Mouse (Mus musculus): ENCODE data around the gene Lhx5. TPM values are rescaled to one million over a fixed set of nuclear protein-coding genes. Genes with fewer than 3 reads are reported as not detected.

Lhx5 gene
- polyA plus RNA-seq, 1 experiment from 2014 or later = 3.5 TPM

- H3K4me3 ChIP-seq (ENCODE audit: low read depth, low read length) = peak overlapping the region; percentile 38
- H3K27ac ChIP-seq (ENCODE audit: low read depth, low read length) = peak overlapping the region; percentile 60; the same call in 1 of the 2 replicates
- peaks cover 87% of the 10 kb centered on the region for H3K27me3 ChIP-seq (replicated peaks; ENCODE audit: control insufficient read depth, insufficient read depth, low read length)
- peak overlapping the region; percentile 54 for H3K9ac ChIP-seq (ENCODE audit: low read length)
- DNase-seq (ENCODE audit: low spot score) (no peak), ATAC-seq (no peak)
- no peaks in the 10 kb centered on the region for H3K36me3 ChIP-seq (ENCODE audit: control insufficient read depth, insufficient read depth, low read length)
- no peaks in the 10 kb centered on the region for H3K9me3 ChIP-seq (replicated peaks; ENCODE audit: control insufficient read depth, low read length)
- WGBS = under 1% methylated on average over 46 of the region's 47 CpGs
- H3K4me1 ChIP-seq (ENCODE audit: control insufficient read depth, insufficient read depth, low read length) = peaks cover 22% of the 10 kb centered on the region
- peak overlapping the region; percentile 58 for H3K4me2 ChIP-seq (ENCODE audit: low read length)
Measured at GRCm38 (mm10) chr5:120435731-120436501, 4.4 kb downstream of the Lhx5 start.

DNA sequence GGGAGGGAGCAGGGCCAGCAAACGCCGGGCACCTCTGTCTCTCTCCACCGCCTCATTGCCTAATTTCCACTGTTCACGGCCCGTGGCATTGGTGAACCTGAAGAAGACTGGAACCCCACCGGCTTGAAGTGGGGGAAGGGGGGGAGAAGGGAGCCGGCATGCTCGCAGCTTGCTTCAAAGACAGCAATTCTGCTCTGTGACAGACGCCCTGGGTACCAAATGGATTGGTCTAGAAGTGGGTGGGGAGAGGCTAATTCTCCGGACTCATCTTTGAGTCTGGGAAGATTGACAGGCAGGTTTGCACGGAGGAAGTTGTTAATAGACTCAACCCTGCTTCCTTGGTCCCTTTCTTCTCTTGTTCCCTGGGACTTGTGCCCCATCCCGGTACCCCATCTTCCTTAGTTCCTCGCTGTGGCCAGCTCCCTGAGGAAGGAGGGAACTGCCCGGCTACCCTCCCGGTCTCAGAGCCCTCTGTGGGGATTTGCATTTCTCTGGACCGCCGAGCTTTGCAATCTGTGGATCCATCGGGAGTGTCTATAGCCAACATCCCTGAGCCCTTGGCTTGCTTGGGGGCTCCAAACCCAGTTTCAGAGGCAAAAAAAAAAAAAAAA, 5.5 kb downstream of the Lhx5 start:
- no peaks in the 10 kb centered on the region for H3K36me3 ChIP-seq (ENCODE audit: control insufficient read depth, insufficient read depth, low read length)
- WGBS = under 1% methylated on average over 18 of the region's 18 CpGs
- peak overlapping the region; percentile 54; the same call in 1 of the 2 replicates for H3K9ac ChIP-seq (ENCODE audit: low read length)
- H3K4me2 ChIP-seq (ENCODE audit: low read length) = peak overlapping the region; percentile 37
- H3K4me3 ChIP-seq (ENCODE audit: low read depth, low read length) = peak overlapping the region; percentile 17
- peaks cover 22% of the 10 kb centered on the region for H3K4me1 ChIP-seq (ENCODE audit: control insufficient read depth, insufficient read depth, low read length)
- peaks cover 76% of the 10 kb centered on the region for H3K27me3 ChIP-seq (replicated peaks; ENCODE audit: control insufficient read depth, insufficient read depth, low read length)
- ATAC-seq (no peak), DNase-seq (ENCODE audit: low spot score) (no peak)
- peak overlapping the region; percentile 60; the same call in 1 of the 2 replicates for H3K27ac ChIP-seq (ENCODE audit: low read depth, low read length)
- H3K9me3 ChIP-seq (replicated peaks; ENCODE audit: control insufficient read depth, low read length) = no peaks in the 10 kb centered on the region

DNA sequence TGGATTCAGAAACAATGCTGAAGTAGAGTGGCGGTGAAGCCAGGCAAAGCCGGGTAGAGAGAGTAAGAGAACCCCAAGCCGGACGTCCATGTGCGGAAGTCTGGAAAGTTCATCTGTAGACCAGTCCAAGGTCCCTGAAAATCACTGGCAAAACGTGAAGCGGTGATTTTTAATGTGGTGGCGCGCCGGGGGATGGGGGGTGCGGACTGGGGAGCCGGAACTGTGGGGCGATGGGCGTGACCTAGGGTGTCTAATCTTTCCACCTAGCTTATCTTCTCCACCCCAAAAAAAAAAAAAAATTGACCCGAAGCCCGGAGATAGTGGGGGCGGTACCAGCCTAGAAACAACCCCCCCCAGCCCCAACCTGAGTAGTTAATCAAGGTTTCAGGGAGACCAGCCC, 6.0 kb downstream of the Lhx5 start:
- WGBS = under 1% methylated on average over 17 of the region's 17 CpGs
- Histone ChIP-seq H3K27ac (ENCODE audit: low read depth, low read length) (peak overlapping the region; percentile 52; the same call in 1 of the 2 replicates), H3K27me3 (replicated peaks; ENCODE audit: control insufficient read depth, insufficient read depth, low read length) (peaks cover 71% of the 10 kb centered on the region), H3K9ac (ENCODE audit: low read length) (peak overlapping the region; percentile 54), H3K4me2 (ENCODE audit: low read length) (peak overlapping the region; percentile 37), H3K36me3 (ENCODE audit: control insufficient read depth, insufficient read depth, low read length) (no peaks in the 10 kb centered on the region), H3K4me1 (ENCODE audit: control insufficient read depth, insufficient read depth, low read length) (peaks cover 22% of the 10 kb centered on the region), H3K4me3 (ENCODE audit: low read depth, low read length) (peak overlapping the region; percentile 28), H3K9me3 (replicated peaks; ENCODE audit: control insufficient read depth, low read length) (no peaks in the 10 kb centered on the region)
- ATAC-seq (no peak), DNase-seq (ENCODE audit: low spot score) (no peak)

DNA sequence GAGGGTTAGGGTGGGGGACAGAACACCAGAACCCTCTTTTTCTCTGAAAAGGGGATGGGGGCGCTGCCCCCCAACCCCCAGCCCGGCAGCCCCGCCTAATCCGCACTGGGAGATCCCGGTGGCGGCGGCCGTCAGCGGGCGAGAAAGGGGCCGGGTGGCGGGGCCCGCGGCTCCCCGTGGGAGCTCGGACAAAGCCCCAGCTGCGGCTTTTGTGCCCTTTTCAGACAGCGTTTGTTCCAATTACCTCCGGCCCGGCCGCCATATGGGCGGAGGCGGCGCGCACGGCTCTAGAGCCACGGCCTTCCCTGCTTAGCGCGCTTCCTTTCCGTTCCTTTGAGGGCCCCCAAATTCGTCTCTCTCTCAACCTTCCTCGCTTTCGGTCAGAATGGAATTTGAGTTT, 6.5 kb downstream of the Lhx5 start:
- no peak for DNase-seq (ENCODE audit: low spot score)
- WGBS = under 1% methylated on average over 32 of the region's 33 CpGs
- H3K4me1 ChIP-seq (ENCODE audit: control insufficient read depth, insufficient read depth, low read length) = peaks cover 22% of the 10 kb centered on the region

DNA sequence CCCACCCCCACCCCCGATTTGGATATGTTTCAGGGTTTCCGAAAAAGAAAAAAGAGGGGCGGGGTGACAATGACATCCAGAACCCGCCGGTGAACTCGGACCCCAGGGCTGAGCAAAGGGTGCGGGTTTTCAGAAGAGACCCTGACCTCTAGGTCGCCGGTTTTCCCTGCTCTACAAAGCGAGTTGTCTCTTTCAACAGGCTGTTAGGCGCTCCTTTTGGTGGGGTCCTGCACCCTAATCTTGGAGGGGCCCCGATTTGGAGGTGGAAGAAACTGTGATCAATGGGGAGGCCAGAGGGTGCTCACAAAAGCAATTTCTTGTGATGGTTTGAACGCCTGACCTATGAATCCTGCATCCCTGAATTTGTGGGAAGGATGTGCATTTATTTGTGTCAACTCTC, 7.0 kb downstream of the Lhx5 start:
- peak overlapping the region; percentile 52 for H3K27ac ChIP-seq (ENCODE audit: low read depth, low read length)
- peak overlapping the region; percentile 54 for H3K9ac ChIP-seq (ENCODE audit: low read length)
- H3K4me1 ChIP-seq (ENCODE audit: control insufficient read depth, insufficient read depth, low read length) = peaks cover 22% of the 10 kb centered on the region
- no peaks in the 10 kb centered on the region for H3K36me3 ChIP-seq (ENCODE audit: control insufficient read depth, insufficient read depth, low read length)
- DNase-seq (ENCODE audit: low spot score) (no peak), ATAC-seq (no peak)
- WGBS = 5% methylated on average over 13 of the region's 13 CpGs
- no peaks in the 10 kb centered on the region for H3K9me3 ChIP-seq (replicated peaks; ENCODE audit: control insufficient read depth, low read length)
- peak overlapping the region; percentile 28 for H3K4me3 ChIP-seq (ENCODE audit: low read depth, low read length)
- peaks cover 67% of the 10 kb centered on the region for H3K27me3 ChIP-seq (replicated peaks; ENCODE audit: control insufficient read depth, insufficient read depth, low read length)
- peak overlapping the region; percentile 37 for H3K4me2 ChIP-seq (ENCODE audit: low read length)

More for the DNA sequence above, 6.5 kb downstream of the Lhx5 start:
- no peak for ATAC-seq
- H3K9me3 ChIP-seq (replicated peaks; ENCODE audit: control insufficient read depth, low read length) = no peaks in the 10 kb centered on the region
- peak overlapping the region; percentile 52 for H3K27ac ChIP-seq (ENCODE audit: low read depth, low read length)
- no peaks in the 10 kb centered on the region for H3K36me3 ChIP-seq (ENCODE audit: control insufficient read depth, insufficient read depth, low read length)
- peaks cover 70% of the 10 kb centered on the region for H3K27me3 ChIP-seq (replicated peaks; ENCODE audit: control insufficient read depth, insufficient read depth, low read length)
- peak overlapping the region; percentile 28 for H3K4me3 ChIP-seq (ENCODE audit: low read depth, low read length)
- peak overlapping the region; percentile 37 for H3K4me2 ChIP-seq (ENCODE audit: low read length)
- peak overlapping the region; percentile 54 for H3K9ac ChIP-seq (ENCODE audit: low read length)

- Histone ChIP-seq H3K4me1 (ENCODE audit: control insufficient read depth, insufficient read depth, low read length) (peaks cover 22% of the 10 kb centered on the region), H3K4me3 (ENCODE audit: low read depth, low read length) (peak overlapping the region; percentile 19), H3K27me3 (replicated peaks; ENCODE audit: control insufficient read depth, insufficient read depth, low read length) (peaks cover 60% of the 10 kb centered on the region), H3K9me3 (replicated peaks; ENCODE audit: control insufficient read depth, low read length) (no peaks in the 10 kb centered on the region), H3K9ac (ENCODE audit: low read length) (peak overlapping the region; percentile 35), H3K4me2 (ENCODE audit: low read length) (peak overlapping the region; percentile 37), H3K36me3 (ENCODE audit: control insufficient read depth, insufficient read depth, low read length) (no peaks in the 10 kb centered on the region), H3K27ac (ENCODE audit: low read depth, low read length) (0 out of 2 replicates have a peak overlapping the region, but pooled peaks have one; percentile 44)
- WGBS = 19% methylated on average over 27 of the region's 27 CpGs
- ATAC-seq (no peak), DNase-seq (ENCODE audit: low spot score) (no peak)
Measured at GRCm38 (mm10) chr5:120438991-120439710, 7.7 kb downstream of the Lhx5 start.

GRCm38 (mm10) chr5:120439887-120440670, 8.6 kb downstream of the Lhx5 start:
- Histone ChIP-seq H3K4me3 (ENCODE audit: low read depth, low read length) (peak overlapping the region; percentile 19), H3K4me2 (ENCODE audit: low read length) (peak overlapping the region; percentile 37), H3K36me3 (ENCODE audit: control insufficient read depth, insufficient read depth, low read length) (no peaks in the 10 kb centered on the region), H3K27me3 (replicated peaks; ENCODE audit: control insufficient read depth, insufficient read depth, low read length) (peaks cover 51% of the 10 kb centered on the region), H3K9ac (ENCODE audit: low read length) (peak overlapping the region; percentile 35), H3K27ac (ENCODE audit: low read depth, low read length) (0 out of 2 replicates have a peak overlapping the region, but pooled peaks have one; percentile 44), H3K9me3 (replicated peaks; ENCODE audit: control insufficient read depth, low read length) (no peaks in the 10 kb centered on the region), H3K4me1 (ENCODE audit: control insufficient read depth, insufficient read depth, low read length) (peaks cover 22% of the 10 kb centered on the region)
- no peak for ATAC-seq
- DNase-seq (ENCODE audit: low spot score) = no peak
- 11% methylated on average over 59 of the region's 61 CpGs for WGBS

- Histone ChIP-seq H3K4me1 (ENCODE audit: control insufficient read depth, insufficient read depth, low read length) (peaks cover 21% of the 10 kb centered on the region), H3K36me3 (ENCODE audit: control insufficient read depth, insufficient read depth, low read length) (no peaks in the 10 kb centered on the region), H3K9ac (ENCODE audit: low read length) (no peak overlapping the region), H3K27me3 (replicated peaks; ENCODE audit: control insufficient read depth, insufficient read depth, low read length) (peaks cover 44% of the 10 kb centered on the region), H3K4me3 (ENCODE audit: low read depth, low read length) (peak overlapping the region; percentile 19; the same call in 1 of the 2 replicates), H3K27ac (ENCODE audit: low read depth, low read length) (no peak overlapping the region), H3K4me2 (ENCODE audit: low read length) (peak overlapping the region; percentile 37), H3K9me3 (replicated peaks; ENCODE audit: control insufficient read depth, low read length) (no peaks in the 10 kb centered on the region)
- WGBS = 9% methylated on average over 14 of the region's 14 CpGs
- peak; percentile 66 for ATAC-seq
- peak; percentile 95 for DNase-seq (ENCODE audit: low spot score)
Measured at GRCm38 (mm10) chr5:120440733-120441132, 9.2 kb downstream of the Lhx5 start.
